Mouse (Mus musculus) intestine, embryonic 16.5 days (tissue): ENCODE results near the gene Lipn. TPM values are rescaled to one million over a fixed set of nuclear protein-coding genes. Genes with fewer than 3 reads are reported as not detected.

Experiments
- ATAC-seq: fragments of 200-750 bp; cut with Nextera tagmentation; 2 replicates; pipeline ENCODE4 v1.8.0; 2017; ENCODE audit warnings: moderate TSS enrichment, moderate library complexity
- H3K27ac ChIP-seq: fragments of 300-500 bp; sonication (generic); 2 replicates; pipeline ENCODE4 v1.5.1; 2014; ENCODE audit warnings: mild to moderate bottlenecking, low read length
- H3K27me3 ChIP-seq: fragments of 300-500 bp; sonication (generic); replicated peaks from 2 replicates; pipeline ENCODE4 v1.6.1; 2014; ENCODE audit warnings: low read length, control low read depth, mixed read lengths; ENCODE audit not compliant: control insufficient read depth, insufficient read depth
- H3K36me3 ChIP-seq: fragments of 300-500 bp; sonication (generic); 2 replicates; pipeline ENCODE4 v1.6.1; 2014; ENCODE audit warnings: low read length, control low read depth; ENCODE audit not compliant: control insufficient read depth, insufficient read depth
- H3K4me1 ChIP-seq: fragments of 300-500 bp; sonication (generic); 2 replicates; pipeline ENCODE4 v1.6.1; 2014; ENCODE audit warnings: low read length, control low read depth, mixed read lengths; ENCODE audit not compliant: control insufficient read depth, insufficient read depth
- H3K4me2 ChIP-seq: fragments of 300-500 bp; sonication (generic); 2 replicates; pipeline ENCODE4 v1.6.1; 2014; ENCODE audit warnings: low read depth, low read length, control low read depth
- H3K4me3 ChIP-seq: fragments of 300-500 bp; sonication (generic); 2 replicates; pipeline ENCODE4 v1.5.1; 2014; ENCODE audit warnings: mild to moderate bottlenecking, low read length
- H3K9ac ChIP-seq: fragments of 300-500 bp; sonication (generic); 2 replicates; pipeline ENCODE4 v1.6.1; 2014; ENCODE audit warnings: low read depth, low read length
- H3K9me3 ChIP-seq: fragments of 300-500 bp; sonication (generic); 2 replicates; pipeline ENCODE4 v1.6.1; 2016; ENCODE audit warnings: low read length, control low read depth; ENCODE audit not compliant: control insufficient read depth
- WGBS: fragments of 180-500 bp; shearing (Covaris S2); extraction: QIAGEN DNeasy Blood & Tissue Kit; methylation state at CpG from one replicate; pipeline ENCODE4 v1.1.7; 2014; 5-methylcytosine and 5-hydroxymethylcytosine counted together
- microRNA-seq: library from miRNA; unstranded; fragments of <30 nt; microRNA quantifications from one replicate; pipeline ENCODE4, GENCODE M21; 2016
- polyA plus RNA-seq: library from polyadenylated mRNA; unstranded; fragments of >200 nt; fragmentation: Nextera tagmentation; extraction: Ambion mirVana; gene quantifications from 2 replicates; pipeline ENCODE4 v1.2.1, GENCODE M21; 2015

Lipn gene
- polyA plus RNA-seq, 1 experiment from 2014 or later: not detected

GRCm38 (mm10) chr19:34120107-34120731 lies 53.1 kb downstream of the Lipn start:
- Histone ChIP-seq H3K27me3 (no peaks in the 10 kb centered on the region), H3K4me3 (no peak overlapping the region), H3K9me3 (no peaks in the 10 kb centered on the region), H3K4me1 (no peaks in the 10 kb centered on the region), H3K4me2 (no peak overlapping the region), H3K27ac (no peak overlapping the region), H3K36me3 (no peaks in the 10 kb centered on the region), H3K9ac (no peak overlapping the region)
- 72% methylated on average over 3 of the region's 3 CpGs for WGBS
- no peak for ATAC-seq

Small RNA genes within 50 kb of the gene (microRNA-seq; reads per million reads assigned to microRNA genes)
- not detected for gene Gm23334

Other genes with a start within 250 kb of the Lipn start
- 0.70 and 0.91 TPM in 2 replicates for gene Lipf, start 106.2 kb upstream of the Lipn start, polyA plus RNA-seq
- 0.06 TPM in 1 of 2 replicates, not detected in the other for gene Lipk, start 59.1 kb upstream of the Lipn start, polyA plus RNA-seq
- gene Lipm, start 33.6 kb downstream of the Lipn start, polyA plus RNA-seq: not detected in 2 replicates
- 2.6 TPM in 2 replicates for gene Ankrd22, start 98.7 kb downstream of the Lipn start, polyA plus RNA-seq
- 22.9 and 24.3 TPM in 2 replicates for gene Stambpl1, start 124.9 kb downstream of the Lipn start, polyA plus RNA-seq
- 1,466 and 1,574 TPM in 2 replicates for gene Acta2, start 188.2 kb downstream of the Lipn start, polyA plus RNA-seq
- gene Fas, start 223.3 kb downstream of the Lipn start, polyA plus RNA-seq: 5.8 and 6.4 TPM in 2 replicates